Mouse (Mus musculus): Measurements from ENCODE around the gene Sema4d.

Sema4d gene

DNA sequence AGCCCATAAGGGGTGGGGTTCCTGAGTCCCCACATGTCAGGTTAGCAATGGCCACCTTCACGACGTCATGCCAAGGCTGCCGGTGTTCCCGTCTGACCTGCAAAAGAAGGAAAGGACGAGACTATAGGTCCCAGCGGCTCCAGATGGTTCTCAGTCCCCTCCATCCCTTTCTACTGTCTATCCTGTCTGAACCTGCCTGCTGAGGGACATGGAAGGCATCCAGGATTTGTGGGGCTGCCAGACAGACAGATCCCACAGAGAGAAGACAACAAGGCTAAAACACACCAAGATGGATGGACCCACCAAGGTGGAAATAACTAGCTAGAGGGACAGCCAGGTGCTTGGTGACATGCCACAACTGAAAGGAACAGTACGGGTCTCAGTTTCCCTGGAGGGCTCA is 68.1 kb downstream of the Sema4d start:
- DNase-seq, result no peak

- DNase-seq, result no peak
These were observed 69.0 kb downstream of the Sema4d start for GRCm38 (mm10) chr13:51724566-51724965.

GRCm38 (mm10) chr13:51723114-51723513 is 70.4 kb downstream of the Sema4d start:
- DNase-seq, result no peak

DNA sequence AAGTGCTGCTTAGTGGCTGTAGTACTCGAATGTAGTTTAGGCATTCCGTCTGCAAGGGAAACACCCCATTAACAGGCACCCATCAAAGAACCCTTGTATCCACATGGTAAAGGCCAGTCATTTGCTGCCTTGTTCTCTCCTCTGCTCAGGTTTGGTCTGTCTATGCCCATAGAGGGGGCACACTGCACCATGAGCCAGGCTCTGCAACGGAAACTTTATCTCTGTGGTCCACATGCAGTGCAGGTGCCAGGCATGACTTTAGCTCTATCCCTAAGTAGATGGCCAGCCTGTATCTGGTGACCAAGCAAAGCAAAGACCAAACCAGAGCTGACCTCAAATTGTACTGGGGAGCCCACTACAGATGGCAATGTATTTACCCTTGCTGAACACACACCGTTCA is 73.0 kb downstream of the Sema4d start:
- DNase-seq, result no peak

- no peak for DNase-seq
These were observed 74.3 kb downstream of the Sema4d start for GRCm38 (mm10) chr13:51719256-51719655.

GRCm38 (mm10) chr13:51716350-51717263 is 76.9 kb downstream of the Sema4d start:
- DNase-seq, result peak; percentile 67

- no peak for DNase-seq
These were observed 81.5 kb downstream of the Sema4d start for GRCm38 (mm10) chr13:51712022-51712421.

DNA sequence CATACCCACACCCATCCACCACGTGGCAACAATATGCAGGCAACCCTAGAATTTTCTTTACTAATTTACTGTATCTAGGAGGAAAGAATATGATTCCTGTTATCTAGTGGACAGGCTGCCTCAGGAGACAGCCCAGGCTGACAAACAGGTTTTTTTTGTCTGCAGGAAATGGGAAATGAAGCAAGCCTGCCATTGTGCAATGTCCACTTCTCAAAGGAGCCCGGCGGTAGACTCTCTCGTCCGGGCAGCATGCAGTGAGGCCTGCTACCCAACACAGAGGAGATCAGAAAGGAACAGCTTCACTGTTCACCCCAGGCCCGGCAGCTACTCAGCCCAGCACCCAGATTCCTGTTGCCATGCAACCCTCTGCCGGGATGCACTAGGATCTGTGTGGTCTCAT is 82.8 kb downstream of the Sema4d start:
- peak; percentile 28 for DNase-seq

GRCm38 (mm10) chr13:51705882-51706854 is 87.4 kb downstream of the Sema4d start:
- no peak for DNase-seq

DNA sequence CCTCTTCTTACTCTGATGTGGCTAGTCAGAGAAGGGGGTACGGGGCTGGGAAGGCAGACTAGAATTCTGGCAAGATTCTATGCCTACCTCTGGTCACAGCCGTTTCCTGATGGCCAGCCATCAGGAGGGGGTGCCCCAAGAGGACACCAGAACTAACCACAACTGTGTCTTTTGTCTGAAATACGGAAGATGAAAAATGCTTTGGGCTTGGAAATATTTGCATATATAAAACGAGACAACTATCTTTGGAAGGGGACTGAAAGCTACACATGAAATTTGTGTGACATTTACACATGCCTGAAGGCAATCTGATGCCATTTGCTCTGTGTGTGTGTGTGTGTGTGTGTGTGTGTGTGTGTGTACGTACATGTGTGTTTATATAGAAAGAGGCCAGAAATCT is 89.7 kb downstream of the Sema4d start:
- no peak for DNase-seq

DNA sequence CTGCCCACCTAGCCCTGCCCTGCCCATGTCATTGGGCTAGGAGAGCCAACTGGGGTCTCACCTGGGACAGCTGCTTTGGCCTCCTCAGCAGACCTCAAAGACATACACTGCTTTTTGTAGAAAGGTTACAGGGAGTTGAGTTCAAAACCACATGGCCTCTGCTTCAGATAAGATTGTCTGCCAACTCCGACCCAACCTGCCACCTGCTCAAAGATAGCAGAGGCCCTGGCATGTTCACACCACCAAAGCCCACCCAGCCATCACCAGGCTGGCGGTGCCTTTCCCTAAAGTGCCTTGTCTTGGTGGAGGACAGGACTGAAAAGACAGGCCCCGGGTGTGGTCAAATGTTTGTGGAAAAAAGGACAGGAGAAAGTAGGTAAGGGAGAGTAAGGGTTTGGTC is 95.2 kb downstream of the Sema4d start:
- DNase-seq, result no peak

DNA sequence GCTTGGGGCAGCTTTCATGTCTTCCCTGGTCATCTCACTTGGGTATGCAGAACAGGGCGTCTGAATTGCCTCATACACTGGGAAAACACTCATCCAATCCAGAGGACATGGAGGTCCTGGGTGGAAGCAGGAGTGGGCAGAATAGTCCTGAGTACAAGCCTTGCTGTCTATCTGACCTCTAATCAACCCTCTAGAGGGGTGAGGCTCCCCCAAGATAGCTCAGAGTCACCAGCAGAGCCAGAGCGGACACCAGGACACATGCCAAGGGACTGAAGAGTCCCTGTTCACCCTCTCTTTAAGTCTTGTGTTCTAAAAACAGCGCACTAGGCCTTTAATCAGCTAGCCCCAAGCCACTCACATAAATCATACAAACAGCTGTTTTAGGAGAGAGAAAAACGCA is 95.7 kb downstream of the Sema4d start:
- no peak for DNase-seq

DNA sequence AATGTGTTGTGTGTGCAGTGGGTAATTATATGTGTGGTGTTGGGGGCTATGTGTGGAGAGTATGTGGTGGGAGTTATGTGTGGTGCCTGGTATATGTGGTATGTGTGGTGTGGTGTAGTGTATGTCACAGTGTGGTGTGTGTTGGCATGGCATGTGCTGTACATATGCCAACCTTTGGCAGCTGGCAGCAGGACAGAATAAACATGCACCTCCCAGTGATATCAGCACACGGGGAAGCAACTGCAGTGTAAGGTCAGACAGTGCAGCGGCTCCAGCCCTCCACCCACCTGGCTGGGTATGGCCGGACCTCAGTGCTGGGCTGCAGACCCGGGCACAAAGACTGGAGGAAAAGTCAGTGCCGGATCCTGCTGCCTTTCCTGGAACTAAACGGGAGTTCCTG is 96.1 kb downstream of the Sema4d start:
- no peak for DNase-seq

- no peak for DNase-seq
These were observed 97.1 kb downstream of the Sema4d start for GRCm38 (mm10) chr13:51696481-51696880.

DNA sequence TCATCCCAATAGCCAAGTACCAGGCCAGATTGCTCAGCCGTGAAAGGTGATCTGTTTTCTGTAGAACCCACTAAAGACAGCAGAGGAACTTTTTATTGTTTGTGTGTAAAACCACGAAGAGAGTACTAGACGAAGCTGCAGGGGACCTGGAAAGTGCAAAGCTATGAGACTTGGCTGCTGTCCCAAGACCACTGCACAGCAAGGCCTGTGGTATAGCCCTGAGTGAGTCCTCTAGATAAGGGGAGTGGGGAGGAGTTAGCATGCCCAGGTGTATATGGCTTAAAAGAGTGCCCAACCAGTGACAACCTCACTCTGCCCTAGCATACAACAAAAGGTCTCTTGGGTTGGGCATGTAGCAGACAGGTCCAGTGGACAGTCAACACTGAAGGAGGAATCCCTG is 104.9 kb downstream of the Sema4d start:
- no peak for DNase-seq

- DNase-seq, result no peak
These were observed 106.6 kb downstream of the Sema4d start for GRCm38 (mm10) chr13:51686966-51687365.

- peak; percentile 28 for DNase-seq
These were observed 108.1 kb downstream of the Sema4d start for GRCm38 (mm10) chr13:51685290-51685966.

DNA sequence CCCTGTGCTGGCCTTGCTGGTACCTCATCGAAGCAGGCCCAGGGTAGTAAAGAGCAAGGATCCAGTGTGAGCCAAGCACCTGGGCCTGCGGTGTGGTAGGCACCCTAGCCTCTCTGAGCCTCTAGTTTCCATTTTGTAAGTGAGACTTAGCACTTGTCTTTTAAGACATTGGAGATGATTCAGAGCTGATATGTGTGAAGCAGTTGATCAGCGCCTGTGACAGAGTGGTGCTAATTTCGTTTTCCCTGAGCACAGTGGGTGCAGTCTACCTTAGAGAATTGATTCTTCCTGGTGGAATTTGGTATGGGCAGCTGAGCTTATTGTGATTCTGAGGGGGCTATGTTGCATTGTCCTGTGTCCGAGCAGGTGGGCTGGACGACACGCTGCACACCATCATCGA is 111.9 kb downstream of the Sema4d start:
- DNase-seq, result no peak

DNA sequence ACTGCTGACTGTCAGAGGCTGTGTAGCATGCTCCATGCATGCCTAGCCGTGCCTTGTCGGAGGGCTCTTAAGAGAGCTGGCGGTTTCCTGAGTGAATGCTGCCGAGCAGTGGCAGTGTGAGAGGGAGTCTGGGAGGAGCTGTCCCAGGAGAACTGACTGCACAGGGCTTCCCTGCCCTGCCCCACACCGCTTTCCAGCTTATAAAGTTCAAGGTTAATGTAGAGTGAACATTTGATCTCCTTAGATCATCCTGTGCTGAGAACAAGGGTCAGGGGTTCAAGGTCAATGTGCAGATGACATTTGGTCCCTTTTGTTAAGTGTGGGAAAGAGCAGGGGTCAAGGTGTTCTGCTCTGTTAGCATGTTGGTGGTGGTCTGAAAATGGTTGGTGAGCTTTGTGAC is 112.5 kb downstream of the Sema4d start:
- DNase-seq, result no peak

DNA sequence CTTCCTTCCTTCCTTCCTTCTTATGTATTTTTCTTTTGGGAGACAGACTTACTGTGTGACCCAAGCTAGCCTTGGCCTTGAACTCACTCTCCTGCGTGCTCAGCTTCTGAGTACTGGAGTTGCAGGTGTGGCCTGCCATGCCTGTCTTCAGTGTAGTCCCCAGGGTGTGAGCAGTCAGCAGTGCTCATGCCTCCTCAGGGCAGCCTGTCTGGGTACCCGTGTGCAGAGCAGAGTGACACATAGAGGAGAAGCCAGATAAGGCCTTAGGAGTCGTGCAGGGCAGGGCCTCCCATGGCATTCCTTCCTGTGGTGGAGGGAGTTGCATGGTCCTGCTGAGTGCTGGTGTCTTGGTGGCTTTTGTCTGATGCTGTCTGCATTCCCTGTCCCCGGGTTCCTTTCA is 114.2 kb downstream of the Sema4d start:
- no peak for DNase-seq

DNA sequence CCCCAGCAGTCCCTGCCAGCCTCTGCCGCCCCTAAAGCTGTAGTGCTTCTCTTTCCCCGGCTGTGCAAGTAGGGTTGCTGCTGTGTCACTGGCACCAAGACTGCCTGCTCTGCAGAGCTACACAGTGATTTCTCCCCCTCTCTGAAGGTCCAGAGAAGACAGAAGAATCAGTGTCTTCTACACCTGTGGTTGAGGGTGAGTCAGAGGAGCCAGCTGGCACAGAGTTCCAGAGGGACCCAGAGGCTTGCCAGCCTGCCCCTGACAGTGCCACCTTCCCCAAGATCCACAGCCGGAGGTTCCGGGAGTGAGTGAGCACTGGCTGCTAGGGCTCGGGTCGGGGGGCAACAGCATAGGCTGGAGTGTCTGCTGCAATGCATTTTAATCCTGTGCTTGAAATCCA is 114.9 kb downstream of the Sema4d start:
- DNase-seq, result no peak

DNA sequence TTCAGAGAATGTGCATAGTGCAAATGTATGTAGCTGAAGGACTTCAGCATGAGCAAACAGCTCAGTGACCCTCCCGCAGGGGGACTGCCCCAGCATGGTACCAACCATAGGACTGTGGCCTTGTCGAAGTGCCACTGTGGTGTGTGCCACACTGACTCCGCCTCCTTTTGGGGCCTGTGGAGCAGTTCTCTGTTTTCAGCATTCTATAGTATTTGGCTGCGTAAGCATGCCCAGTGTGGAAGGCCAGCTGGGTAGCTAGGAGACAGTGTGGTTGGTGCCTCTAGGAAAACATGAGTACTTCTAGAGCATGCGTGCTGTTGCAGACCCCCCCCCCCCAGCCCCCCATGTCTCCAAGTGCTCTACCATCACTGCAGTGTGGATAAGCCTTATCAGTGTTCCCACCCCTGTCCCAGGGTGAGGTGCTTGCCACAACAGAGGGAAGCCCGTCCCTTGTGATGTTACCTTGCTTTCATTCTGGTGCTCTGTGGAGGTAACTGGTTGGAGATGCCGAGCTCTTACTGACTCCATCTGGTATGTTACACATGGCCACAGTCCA is 115.8 kb downstream of the Sema4d start:
- no peak for DNase-seq

DNA sequence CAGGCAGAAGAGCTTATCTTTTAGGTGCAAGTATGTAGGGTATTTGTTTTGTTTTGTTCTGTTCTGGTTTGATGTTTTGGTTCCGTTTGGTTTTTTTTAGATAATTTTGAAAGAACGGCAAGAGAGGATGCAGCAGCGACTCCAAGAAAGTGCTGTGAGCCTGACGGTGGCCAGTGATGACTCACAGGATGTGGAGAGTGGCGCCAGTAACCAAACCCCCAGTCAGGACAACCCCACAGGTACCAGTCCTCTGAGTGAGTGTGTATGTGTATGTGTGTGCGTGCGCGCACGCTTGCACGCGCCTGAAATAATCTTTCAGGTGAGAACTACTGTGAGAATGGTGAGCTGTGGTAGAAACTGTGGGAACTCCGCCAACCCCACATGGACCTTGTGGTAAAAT is 116.5 kb downstream of the Sema4d start:
- DNase-seq, result no peak
